Mouse (Mus musculus) lung, postnatal 0 days (tissue): ENCODE measurements around the gene Glb1l. TPM values are rescaled to one million over a fixed set of nuclear protein-coding genes. Genes with fewer than 3 reads are reported as not detected.

Experiments used
- ATAC-seq: fragments of 200-750 bp; cut with Nextera tagmentation; 2 replicates; pipeline ENCODE4 v1.8.0; 2017; ENCODE audit warnings: moderate library complexity
- DNase-seq: peaks from one replicate; pipeline ENCODE4 v3.0.0-alpha.2; 2016; ENCODE audit warnings: low spot score
- H3K27ac ChIP-seq: fragments of 300-500 bp; sonication (generic); 2 replicates; pipeline ENCODE4 v1.5.1; 2014; ENCODE audit warnings: antibody characterized with exemption, mild to moderate bottlenecking, low read length, mixed read lengths
- H3K27me3 ChIP-seq: fragments of 300-500 bp; sonication (generic); replicated peaks from 2 replicates; pipeline ENCODE4 v1.6.1; 2014; ENCODE audit warnings: low read length, mixed read lengths; ENCODE audit not compliant: insufficient read depth
- H3K36me3 ChIP-seq: fragments of 300-500 bp; sonication (generic); 2 replicates; pipeline ENCODE4 v1.6.1; 2014; ENCODE audit warnings: low read length, mixed read lengths; ENCODE audit not compliant: insufficient read depth
- H3K4me1 ChIP-seq: fragments of 300-500 bp; sonication (generic); 2 replicates; pipeline ENCODE4 v1.6.1; 2014; ENCODE audit warnings: antibody characterized with exemption, low read depth, low read length, mixed read lengths; ENCODE audit not compliant: insufficient read depth
- H3K4me2 ChIP-seq: fragments of 300-500 bp; sonication (generic); replicated peaks from 2 replicates; pipeline ENCODE4 v1.6.1; 2014; ENCODE audit warnings: low read depth, mild to moderate bottlenecking, low read length, moderate library complexity, mixed read lengths
- H3K4me3 ChIP-seq: fragments of 300-500 bp; sonication (generic); 2 replicates; pipeline ENCODE4 v1.5.1; 2014; ENCODE audit warnings: low read depth, low read length
- H3K9ac ChIP-seq: fragments of 300-500 bp; sonication (generic); replicated peaks from 2 replicates; pipeline ENCODE4 v1.6.1; 2014; ENCODE audit warnings: low read depth, mild to moderate bottlenecking
- H3K9me3 ChIP-seq: fragments of 300-500 bp; sonication (generic); 2 replicates; pipeline ENCODE4 v1.6.1; 2016; ENCODE audit warnings: low read length, mixed read lengths
- CTCF ChIP-seq: IDR thresholded peaks from 2 replicates; pipeline ENCODE4 v1.5.1; 2016; ENCODE audit warnings: antibody characterized with exemption, mild to moderate bottlenecking
- EP300 ChIP-seq: IDR thresholded peaks from 2 replicates; pipeline ENCODE4 v1.6.1; 2016; ENCODE audit warnings: antibody characterized with exemption, mild to moderate bottlenecking, control low read depth
- WGBS: fragments of 180-500 bp; shearing (Covaris S2); extraction: QIAGEN DNeasy Blood & Tissue Kit; methylation state at CpG from one replicate; pipeline ENCODE4 v1.1.7; 2014; 5-methylcytosine and 5-hydroxymethylcytosine counted together
- polyA plus RNA-seq: library from polyadenylated mRNA; unstranded; fragments of >200 nt; fragmentation: Nextera tagmentation; extraction: Ambion mirVana; gene quantifications from 2 replicates; pipeline ENCODE4 v1.2.1, GENCODE M21; 2015

Glb1l gene
- polyA plus RNA-seq, 1 experiment from 2014 or later: 8.6 TPM

GRCm38 (mm10) chr1:75225473-75225872 lies 14.9 kb upstream of the Glb1l start:
- no peaks in the 10 kb centered on the region for H3K9me3 ChIP-seq
- H3K9ac ChIP-seq: no peak overlapping the region
- no peak overlapping the region for H3K4me2 ChIP-seq
- TF ChIP-seq CTCF (no peak), EP300 (no peak)
- no peak overlapping the region for H3K4me3 ChIP-seq
- DNase-seq (no peak), ATAC-seq (no peak)
- H3K36me3 ChIP-seq: no peaks in the 10 kb centered on the region
- H3K27me3 ChIP-seq: no peaks in the 10 kb centered on the region; the same call in 1 of the 2 replicates
- H3K4me1 ChIP-seq: no peaks in the 10 kb centered on the region
- no peak overlapping the region for H3K27ac ChIP-seq
- WGBS: 38% methylated on average over 3 of the region's 3 CpGs

- no peak overlapping the region for H3K4me2 ChIP-seq
- H3K36me3 ChIP-seq: no peaks in the 10 kb centered on the region
- H3K9ac ChIP-seq: no peak overlapping the region
- H3K9me3 ChIP-seq: no peaks in the 10 kb centered on the region
- TF ChIP-seq CTCF (no peak), EP300 (no peak)
- H3K4me1 ChIP-seq: peaks cover 3% of the 10 kb centered on the region
- ATAC-seq (no peak), DNase-seq (no peak)
- 55% methylated on average over 6 of the region's 6 CpGs for WGBS
- H3K27me3 ChIP-seq: peaks cover 1% of the 10 kb centered on the region
- H3K27ac ChIP-seq: no peak overlapping the region
- H3K4me3 ChIP-seq: no peak overlapping the region
These were observed 12.9 kb upstream of the Glb1l start for GRCm38 (mm10) chr1:75223532-75223931.

- TF ChIP-seq CTCF (no peak), EP300 (no peak)
- no peak for DNase-seq
- Histone ChIP-seq H3K27ac (no peak overlapping the region), H3K4me1 (peaks cover 6% of the 10 kb centered on the region), H3K27me3 (peaks cover 3% of the 10 kb centered on the region), H3K9me3 (no peaks in the 10 kb centered on the region), H3K4me3 (no peak overlapping the region), H3K9ac (no peak overlapping the region), H3K36me3 (no peaks in the 10 kb centered on the region), H3K4me2 (no peak overlapping the region)
- no peak for ATAC-seq
- WGBS: 70% methylated on average over 6 of the region's 6 CpGs
These were observed 12.3 kb upstream of the Glb1l start for GRCm38 (mm10) chr1:75222926-75223325.

- no peaks in the 10 kb centered on the region for H3K36me3 ChIP-seq
- H3K9ac ChIP-seq: no peak overlapping the region
- no peak overlapping the region for H3K4me3 ChIP-seq
- H3K27ac ChIP-seq: no peak overlapping the region
- TF ChIP-seq EP300 (no peak), CTCF (no peak)
- no peak overlapping the region for H3K4me2 ChIP-seq
- 75% methylated on average over 3 of the region's 3 CpGs for WGBS
- ATAC-seq (no peak), DNase-seq (no peak)
- H3K4me1 ChIP-seq: peaks cover 6% of the 10 kb centered on the region
- H3K9me3 ChIP-seq: no peaks in the 10 kb centered on the region
- peaks cover 3% of the 10 kb centered on the region for H3K27me3 ChIP-seq
These were observed 10.9 kb upstream of the Glb1l start for GRCm38 (mm10) chr1:75221538-75221937.

- Histone ChIP-seq H3K9me3 (no peaks in the 10 kb centered on the region), H3K36me3 (peaks cover 5% of the 10 kb centered on the region; the same call in 1 of the 2 replicates), H3K4me3 (peak within 1 kb of the TSS; percentile 54), H3K27me3 (peaks cover 3% of the 10 kb centered on the region), H3K9ac (peak within 1 kb of the TSS; percentile 46), H3K27ac (peak within 1 kb of the TSS; percentile 77), H3K4me2 (peak within 1 kb of the TSS; percentile 78), H3K4me1 (peaks cover 6% of the 10 kb centered on the region)
- 0% methylated on average over 34 of the region's 34 CpGs for WGBS
- DNase-seq: no peak
- ATAC-seq: peak; percentile 59
- TF ChIP-seq EP300 (no peak), CTCF (peak; percentile 42)
These were observed 8.9 kb upstream of the Glb1l start, which contains the start of gene Tuba4a for GRCm38 (mm10) chr1:75219531-75219930. TSS of gene Tuba4a (minus strand) at chr1:75219865.

GRCm38 (mm10) chr1:75219078-75219477 lies 8.5 kb upstream of the Glb1l start:
- ATAC-seq (peak; percentile 96), DNase-seq (peak; percentile 92)
- H3K4me3 ChIP-seq: peak overlapping the region; percentile 54
- H3K4me1 ChIP-seq: peaks cover 6% of the 10 kb centered on the region
- H3K27me3 ChIP-seq: peaks cover 3% of the 10 kb centered on the region
- H3K4me2 ChIP-seq: peak overlapping the region; percentile 78
- H3K36me3 ChIP-seq: peaks cover 5% of the 10 kb centered on the region; the same call in 1 of the 2 replicates
- H3K27ac ChIP-seq: peak overlapping the region; percentile 77
- under 1% methylated on average over 24 of the region's 24 CpGs for WGBS
- H3K9ac ChIP-seq: peak overlapping the region; percentile 46
- TF ChIP-seq CTCF: peak; percentile 49
- TF ChIP-seq EP300: no peak
- H3K9me3 ChIP-seq: no peaks in the 10 kb centered on the region
